Mouse (Mus musculus) intestine, embryonic 14.5 days (tissue): ENCODE measurements around the gene Tmem164. TPM values are rescaled to one million over a fixed set of nuclear protein-coding genes. Genes with fewer than 3 reads are reported as not detected.

Experiments used
- microRNA counts: library from miRNA; unstranded; fragments of <30 nt; microRNA quantifications from one replicate; lab custom pipeline; 2016
- microRNA-seq: library from miRNA; unstranded; fragments of <30 nt; microRNA quantifications from one replicate; pipeline ENCODE4, GENCODE M21; 2016
- polyA plus RNA-seq: library from polyadenylated mRNA; unstranded; fragments of >200 nt; fragmentation: Nextera tagmentation; extraction: Ambion mirVana; gene quantifications from 2 replicates; pipeline ENCODE4 v1.2.1, GENCODE M21; 2014

Gene Tmem164
- polyA plus RNA-seq, 1 experiment from 2014 or later, result 33.2 TPM

MicroRNAs within 50 kb of the gene (microRNA counts, 519-probe panel; counts per million panel counts)
- microRNA mmu-miR-652 (lab: Ali Mortazavi, UCI), result 3,893 counts per million, percentile 57 among the panel's probes with 10 or more counts

Small RNAs within 50 kb of the gene (microRNA-seq; reads per million reads assigned to microRNA genes)
- gene Mir652, result 7,926 reads per million, percentile 94 among the genes with 10 or more reads in this experiment
